Mouse (Mus musculus) urinary bladder, postnatal 10 days (tissue): ENCODE measurements around the gene Atf1.

Experiments used
- DNase-seq: peaks from one replicate; pipeline ENCODE4 v3.0.0; 2022; ENCODE audit warnings: low spot score

Atf1 gene

DNA sequence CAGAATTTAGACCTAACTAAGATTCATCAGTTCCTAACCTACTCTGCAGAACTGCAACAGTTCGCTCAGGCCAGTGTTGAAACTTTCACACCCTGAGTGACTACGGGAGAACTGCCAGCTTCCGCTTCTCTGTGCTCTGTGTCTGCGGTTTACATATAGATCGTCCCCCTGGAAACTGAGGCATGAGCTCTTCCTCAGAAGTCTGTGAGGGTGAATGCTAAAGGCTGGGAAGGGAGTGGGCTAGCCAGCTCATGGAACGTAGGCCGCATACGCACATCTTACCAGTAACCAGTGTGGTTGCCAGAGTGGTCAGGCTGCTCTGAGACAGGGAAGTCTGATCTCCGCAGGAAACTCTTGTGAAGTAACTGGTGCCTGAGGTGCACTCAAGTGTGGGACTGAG, 11.4 kb upstream of the Atf1 start:
- no peak for DNase-seq

DNA sequence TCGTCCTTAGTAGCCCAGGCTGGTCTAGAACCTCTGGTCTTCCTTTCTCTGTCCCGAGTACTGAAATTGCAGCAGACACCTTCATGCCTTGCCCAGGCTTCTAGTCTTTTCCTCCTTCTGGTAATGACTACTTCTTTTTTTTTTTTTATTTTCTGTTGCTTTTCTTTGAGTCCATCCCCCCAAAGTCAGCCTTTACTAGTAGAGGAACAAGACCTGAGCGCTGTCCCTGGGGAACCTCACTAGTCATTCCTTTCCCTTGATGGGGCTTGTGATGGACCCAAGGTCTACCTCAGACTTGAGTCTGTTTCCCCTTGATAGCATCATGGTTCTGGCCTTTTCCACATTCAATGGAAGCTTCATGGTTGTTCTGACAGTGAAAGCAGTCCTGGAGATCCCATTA, 9.6 kb upstream of the Atf1 start:
- no peak for DNase-seq

DNA sequence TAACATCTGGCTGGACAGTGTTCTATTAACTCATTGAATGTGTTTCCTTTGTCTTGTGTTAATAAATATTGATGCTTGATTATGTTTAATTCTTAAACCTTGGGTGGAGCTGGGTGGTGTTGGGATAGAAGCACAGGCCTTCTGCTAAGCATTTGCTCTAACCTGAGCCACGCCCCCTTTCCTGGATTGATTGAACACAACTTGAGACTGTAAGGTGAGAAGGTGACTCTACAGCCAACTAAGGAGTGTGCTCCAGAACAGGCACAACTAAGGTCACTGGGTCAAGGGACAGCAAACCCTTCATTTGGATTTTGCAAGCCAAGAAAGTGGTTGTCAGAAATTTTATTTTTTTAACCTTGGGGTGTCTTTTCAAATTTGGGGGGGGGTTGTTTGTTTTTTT, 8.2 kb upstream of the Atf1 start:
- DNase-seq = no peak

DNA sequence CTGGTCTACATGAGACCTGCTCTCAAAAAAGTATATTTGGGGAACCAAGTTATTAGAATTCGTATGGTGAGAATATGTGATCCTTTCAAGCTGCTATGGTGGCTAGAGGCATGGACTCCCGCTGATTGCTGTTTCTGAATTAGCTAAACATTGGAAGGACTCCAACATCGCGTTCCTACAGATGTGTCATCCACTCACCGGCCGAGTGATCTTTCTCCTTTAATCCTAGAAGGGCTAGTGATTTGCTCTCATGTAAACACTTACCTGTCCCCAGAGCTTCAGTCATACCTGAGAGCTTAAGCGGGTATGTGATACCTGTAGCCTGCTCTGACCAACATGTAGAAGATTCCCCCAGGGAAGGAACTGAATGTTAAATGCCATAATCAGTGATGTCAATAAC, 6.7 kb upstream of the Atf1 start:
- DNase-seq = no peak

DNA sequence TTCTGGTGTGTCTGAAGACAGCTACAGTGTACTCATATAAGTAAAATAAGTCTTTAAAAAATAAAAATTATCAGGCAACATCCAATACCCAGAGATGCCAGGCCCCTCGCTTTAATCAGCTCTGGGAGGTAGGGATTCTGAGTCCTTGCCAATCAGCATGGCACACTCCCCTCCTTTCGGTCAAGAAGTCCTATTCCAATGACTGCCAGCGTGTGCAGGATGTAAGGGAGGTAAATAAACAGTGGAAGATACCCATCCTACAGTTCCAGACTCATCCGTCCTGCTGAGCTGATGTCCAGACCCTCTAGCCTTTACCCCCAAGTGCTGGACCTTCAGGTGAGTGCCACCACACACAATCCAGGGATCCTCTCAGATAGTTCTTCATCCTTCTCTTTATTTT, 2.2 kb upstream of the Atf1 start:
- no peak for DNase-seq

DNA sequence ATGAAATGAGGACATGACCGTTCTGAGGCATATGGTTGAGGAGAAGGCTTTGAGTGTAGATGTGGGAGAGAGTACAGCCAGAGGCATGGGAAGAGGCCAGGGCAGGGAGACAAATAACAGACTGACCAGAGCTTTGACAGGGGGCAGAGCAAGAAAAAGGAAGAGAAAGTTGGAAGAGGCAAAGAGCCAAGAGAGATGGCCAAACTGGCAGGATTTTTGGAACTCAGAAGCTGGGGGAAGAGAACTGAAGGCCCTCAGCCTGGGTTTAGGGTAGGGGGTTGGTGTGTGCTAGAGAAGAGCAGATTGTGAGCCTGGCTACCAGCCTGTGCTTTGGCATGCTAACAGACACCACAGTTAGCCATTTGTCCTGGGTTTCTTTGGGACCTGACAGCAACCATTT, 1.7 kb upstream of the Atf1 start:
- DNase-seq = no peak

DNA sequence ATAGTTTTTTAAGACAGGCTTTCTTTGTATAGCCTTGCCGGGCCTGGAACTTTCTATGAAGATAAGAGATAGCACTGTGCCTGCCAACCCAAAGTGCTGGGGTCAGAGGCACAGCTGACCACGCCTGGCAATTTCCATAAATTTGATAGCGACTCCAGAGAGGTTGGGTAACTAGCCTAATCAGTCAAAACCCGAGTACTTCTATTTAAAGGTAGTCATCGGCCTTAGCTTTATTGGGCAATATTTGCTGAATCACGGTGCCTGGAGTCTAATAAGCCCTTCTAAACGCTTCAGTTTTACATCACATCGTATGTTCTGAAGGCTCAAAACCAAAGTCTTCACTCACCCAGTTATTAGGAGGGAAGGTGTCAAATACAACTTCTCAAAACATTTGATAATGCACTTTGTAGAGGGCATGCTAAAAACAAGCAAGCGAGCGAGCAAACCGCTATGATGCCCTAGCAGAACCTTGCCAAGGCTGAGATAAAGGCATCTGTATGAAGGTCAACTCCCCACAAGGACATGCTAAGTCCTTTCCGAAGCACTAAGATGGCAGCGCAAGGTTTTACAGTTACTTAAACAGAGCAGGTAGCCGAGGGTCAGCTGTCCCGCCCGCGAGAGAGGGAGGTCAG, 472 bp upstream of the Atf1 start:
- no peak for DNase-seq

DNA sequence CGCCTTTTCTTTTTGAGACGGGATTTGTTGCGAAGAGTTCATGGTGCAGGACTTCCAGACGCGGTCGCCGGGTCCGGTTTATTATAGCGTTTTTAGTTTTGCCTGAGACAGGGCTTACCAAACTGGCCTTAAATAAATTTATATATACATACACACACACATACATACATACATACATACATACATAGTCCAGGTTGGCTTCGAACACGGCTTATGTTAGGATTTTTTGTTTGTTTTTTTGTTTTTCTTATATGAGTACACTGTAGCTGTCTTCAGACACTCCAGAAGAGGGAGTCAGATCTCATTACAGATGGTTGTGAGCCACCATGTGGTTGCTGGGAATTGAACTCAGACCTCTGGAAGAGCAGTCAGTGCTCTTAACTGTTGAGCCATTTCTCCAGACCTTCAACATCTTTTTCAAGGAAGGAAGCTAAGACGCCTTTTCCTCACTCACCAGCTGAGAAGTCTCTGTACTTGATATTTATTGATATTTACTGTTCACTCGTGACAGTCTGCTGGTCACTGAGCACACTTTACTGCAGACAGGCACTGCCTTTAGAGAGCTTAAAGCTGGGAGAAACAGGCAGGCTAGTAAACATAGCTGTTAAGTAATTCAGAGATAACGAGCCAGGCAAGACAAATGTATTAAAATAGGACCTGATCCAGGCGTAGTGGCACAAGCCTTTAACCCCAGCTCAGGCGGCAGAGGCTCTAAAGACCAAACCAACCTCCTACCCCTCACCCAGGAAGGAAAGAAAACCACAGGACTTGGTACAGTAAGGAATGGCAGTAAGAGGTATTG, 1.1 kb downstream of the Atf1 start:
- DNase-seq = no peak

DNA sequence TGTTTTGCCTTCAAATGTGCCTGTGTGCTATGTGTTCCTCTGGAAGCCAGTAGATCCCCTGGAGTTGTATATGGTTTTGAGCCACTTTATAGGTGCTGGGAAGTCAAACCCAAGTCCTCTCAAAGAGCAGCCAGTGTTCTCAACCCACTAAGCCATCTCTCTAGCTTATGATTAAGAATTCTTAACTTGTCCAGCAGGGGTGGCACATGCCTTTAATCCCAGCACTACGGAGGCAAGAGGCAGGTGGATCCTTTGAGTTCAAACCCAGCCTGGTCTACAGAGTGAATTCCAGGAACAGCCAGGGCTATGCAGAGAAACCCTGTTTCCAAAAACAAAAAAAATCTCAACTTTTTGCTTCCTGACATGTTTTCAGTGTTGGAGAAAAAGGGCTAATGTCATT, 3.0 kb downstream of the Atf1 start:
- no peak for DNase-seq

DNA sequence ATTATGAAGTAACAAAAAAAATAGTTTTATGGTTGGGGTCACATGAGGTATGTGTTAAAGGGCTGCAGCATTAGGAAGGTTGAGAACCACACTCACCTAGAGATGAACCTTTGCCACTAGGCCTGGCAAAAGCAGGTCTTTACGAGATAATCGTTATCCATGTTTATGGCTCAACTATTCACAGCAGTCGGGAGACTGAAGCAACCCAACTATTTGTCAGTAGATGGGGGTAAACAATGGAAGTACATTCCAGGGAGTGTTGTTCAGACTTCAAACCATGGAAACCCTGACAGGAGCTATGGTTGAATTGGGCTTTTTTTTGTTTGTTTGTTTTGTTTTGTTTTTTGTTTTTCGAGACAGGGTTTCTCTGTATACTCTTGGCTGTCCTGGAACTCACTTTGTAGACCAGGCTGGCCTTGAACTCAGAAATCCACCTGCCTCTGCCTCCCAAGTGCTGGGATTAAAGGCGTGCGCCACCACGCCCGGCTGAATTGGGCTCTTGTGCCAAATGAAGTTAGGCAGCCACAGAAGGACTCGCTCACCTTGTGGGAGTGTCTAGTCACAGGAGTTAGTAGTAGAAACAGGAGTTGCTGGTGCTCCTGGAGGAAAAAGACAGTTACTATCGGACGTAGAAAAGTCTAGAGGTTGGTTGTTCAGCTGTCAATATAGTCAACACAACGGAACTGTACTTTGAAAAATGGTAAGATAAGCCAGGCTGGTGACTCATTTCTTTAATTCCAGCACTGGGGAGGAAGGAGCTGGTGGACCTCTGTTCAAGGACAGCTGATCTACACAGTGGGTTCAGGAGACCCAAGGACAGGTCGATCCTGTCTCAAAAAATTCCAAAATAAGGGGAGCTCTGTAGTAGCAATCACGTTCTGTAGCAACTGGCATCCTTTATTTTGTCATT, 4.3 kb downstream of the Atf1 start:
- no peak for DNase-seq

DNA sequence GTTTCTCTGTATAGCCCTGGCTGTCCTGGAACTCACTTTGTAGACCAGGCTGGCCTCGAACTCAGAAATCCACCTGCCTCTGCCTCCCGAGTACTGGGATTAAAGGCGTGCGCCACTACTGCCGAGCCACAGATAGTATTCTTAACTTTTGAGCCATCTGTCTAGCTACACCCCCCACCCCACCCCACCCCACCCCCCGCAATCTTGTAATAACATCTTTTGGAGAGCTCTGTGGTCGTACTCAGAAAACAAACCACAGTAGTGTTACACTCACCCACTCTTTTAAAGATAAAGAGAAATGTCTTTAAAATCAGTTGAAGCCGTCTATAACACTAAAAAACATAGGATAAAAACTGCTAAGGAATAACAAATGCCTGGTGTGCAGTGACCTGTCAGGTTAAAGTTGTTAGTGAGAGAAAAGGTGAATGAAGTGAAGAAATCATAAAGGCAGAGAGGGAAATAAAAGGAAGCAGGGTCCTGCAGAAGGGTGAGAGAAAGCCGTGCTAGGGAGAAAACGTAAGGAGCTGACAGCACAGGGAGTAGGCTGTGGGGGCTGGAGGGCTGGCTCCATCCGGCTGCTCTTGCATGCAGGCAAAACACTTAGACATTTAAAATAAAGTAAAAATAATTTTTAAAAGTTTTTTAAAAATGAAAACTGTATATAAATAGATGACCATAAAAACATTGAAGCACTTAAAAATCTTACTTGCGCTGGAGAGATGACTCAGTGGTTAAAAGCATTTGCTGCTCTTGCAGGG, 7.8 kb downstream of the Atf1 start:
- no peak for DNase-seq

DNA sequence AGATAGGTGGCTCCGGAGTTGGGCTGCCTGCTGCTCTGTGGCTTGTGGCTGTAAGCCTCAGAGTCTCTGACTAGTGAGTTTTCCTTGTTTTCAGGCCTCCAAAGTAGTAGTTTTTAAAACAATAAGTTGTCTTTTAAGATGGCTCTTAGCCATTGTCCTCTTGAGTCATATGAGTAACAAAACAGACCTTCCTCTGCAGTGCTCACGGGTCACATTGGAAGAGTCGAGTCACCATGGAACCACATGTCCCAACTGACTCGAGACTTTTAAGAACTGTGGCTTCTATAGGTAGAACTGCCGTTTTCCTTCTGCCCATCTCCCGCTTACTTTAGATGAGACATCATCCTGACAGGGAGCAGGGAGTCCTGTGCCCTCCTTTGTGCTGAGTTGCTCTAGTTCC, 9.3 kb downstream of the Atf1 start:
- no peak for DNase-seq

DNA sequence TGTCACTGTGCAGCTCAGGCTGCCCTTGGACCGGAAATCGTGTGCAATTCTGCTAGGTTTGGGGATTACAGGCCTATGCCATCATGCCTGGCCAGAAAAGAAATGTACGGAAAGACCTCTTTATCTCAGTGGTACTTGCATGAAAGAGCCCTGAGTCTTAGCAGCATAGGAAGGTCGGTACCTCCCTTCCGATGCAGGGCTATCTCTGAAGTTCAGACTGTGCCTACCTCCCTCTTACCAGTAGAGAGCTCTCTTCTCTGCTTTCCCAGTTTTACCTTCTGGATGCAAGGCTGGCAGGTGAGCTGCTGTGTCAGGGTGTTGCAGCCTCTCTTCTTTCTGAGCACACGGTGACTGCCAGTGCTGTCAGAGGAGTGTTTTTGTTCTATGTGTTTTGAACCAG, 14.2 kb downstream of the Atf1 start:
- DNase-seq = no peak

DNA sequence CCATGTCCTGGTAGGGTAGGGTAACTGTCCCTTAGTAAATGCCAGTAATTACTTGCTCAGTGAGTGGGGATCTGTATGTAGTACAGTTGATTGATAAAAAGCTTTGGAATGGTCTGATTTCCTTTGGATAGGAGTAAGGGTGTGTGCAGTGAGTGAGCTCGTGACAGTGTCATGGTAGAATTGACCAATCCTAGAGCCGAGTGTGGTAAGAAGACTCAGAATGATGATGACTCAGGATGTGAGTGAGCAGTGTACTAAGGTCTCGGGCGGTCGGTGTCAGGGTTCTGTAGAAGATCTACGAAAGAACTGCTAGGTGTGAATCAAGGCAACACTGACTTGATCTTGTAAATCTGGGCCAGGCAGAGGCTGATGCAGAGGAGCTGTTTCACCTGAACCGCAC, 18.3 kb downstream of the Atf1 start:
- no peak for DNase-seq

DNA sequence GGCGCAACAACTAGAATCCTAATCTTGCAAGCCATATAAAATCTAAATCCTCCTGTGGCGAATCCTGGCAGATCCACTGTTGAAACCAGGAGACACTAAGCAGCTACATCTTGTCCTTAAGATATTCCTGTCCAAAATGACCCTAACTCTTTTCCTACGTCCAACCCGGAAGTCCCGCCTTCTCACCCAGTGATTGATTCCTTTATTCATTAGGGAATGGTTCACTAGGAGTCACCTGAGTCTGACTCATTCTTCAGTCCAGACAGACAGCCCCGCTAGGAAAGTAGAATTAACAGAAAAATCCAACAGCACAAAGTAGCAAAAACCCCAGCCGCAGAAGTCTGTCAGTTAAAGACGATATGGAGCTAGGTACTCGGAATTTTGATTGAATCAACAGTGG, 19.7 kb downstream of the Atf1 start:
- DNase-seq = no peak

DNA sequence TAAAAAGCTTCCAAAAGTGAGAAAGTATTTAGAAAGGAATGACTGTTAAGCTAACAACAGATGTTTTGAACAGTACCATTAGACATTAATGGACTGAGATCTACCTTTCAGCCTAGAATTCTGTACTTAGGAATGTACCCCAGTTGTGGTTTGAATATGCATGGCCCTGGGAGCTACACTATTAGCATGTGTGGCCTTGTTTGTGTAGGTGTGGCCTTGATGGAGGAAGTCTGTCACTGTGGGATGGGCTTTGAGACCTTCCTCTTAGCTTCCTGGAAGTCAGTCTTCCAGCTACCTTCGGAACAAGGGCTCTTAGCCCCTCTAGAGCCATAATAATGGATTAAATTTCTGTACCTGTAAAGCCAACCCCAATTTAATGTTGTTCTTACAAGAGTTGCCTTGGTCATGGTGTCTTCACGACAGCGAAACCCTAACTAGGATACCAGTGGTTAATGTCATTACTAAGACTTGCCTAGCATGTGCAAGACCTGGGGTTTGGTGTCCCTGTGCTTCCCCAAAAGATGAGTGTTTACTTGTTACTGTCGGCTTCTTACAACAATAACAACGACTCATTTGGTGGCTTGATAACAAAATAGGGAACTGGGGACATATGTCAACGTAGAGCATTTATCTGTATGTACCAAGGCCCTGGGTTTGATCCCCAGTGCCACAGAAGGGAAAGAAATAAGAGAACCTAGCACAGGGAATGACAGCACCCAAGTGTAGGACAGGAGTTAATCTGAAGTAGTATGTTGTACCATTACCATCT, 21.2 kb downstream of the Atf1 start:
- no peak for DNase-seq

DNA sequence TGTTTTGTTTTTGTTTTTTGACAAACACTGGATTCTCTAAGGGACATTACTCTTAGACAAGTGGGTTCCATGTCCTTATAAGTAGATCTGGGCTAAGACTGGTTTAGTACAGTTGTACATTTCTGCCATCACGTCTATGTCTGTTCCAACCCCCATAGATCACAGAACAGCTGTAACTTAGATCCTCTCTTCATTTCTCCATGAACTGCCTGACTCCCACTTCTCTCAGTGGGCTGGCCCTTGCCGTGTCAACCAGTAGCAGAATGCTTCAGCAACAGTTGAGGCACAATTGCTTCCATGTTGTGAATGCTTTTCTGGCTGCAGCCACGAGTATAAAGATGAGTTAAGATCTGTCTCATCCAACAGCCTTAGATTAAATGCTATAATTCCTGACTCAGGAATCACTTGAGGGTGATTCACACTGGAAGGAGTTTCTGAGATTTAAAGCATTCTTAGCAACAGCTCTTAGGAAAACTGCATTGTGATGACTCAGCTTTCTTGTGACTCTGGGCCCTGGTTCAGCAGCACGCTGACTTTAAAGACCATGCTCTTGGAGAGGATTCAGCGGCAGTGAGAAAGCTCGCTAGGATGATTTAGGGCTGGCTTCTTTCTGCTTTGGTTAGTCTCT, 23.6 kb downstream of the Atf1 start:
- no peak for DNase-seq

DNA sequence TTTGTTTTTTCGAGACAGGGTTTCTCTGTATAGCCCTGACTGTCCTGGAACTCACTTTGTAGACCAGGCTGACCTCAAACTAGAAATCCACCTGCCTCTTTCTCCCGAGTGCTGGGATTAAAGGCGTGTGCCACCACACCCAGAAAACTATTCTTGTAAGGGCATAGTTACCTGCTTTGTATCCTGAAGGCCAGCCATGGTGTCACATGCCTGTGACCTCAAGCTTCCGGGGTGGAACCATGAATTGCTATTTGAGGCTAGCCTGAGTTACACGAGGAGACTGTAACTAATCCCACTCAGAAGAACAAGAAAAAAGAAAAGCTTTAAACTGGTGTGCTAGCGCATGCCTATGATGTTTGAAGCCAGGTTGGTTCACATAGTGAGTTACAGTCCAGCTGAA, 28.8 kb downstream of the Atf1 start:
- DNase-seq = no peak

DNA sequence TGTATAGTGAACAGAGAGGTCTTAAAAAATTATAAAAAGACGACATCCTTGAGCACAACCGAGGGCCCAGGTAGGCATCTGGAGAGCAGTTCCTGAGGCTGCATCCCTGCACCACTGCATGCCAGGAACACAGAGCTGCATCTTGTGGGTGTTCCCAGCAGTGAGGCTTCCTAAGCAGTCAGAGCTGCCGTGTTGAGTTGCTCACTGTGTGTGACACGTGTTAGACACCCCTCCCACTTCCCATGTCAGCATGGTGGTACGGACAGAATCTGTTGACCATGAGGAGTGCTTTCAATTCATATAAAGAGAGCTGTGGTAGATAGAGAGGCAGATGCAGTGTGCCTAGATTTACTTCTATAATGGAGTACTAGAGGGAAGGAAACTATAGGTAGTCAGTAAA, 29.7 kb downstream of the Atf1 start:
- DNase-seq = no peak

DNA sequence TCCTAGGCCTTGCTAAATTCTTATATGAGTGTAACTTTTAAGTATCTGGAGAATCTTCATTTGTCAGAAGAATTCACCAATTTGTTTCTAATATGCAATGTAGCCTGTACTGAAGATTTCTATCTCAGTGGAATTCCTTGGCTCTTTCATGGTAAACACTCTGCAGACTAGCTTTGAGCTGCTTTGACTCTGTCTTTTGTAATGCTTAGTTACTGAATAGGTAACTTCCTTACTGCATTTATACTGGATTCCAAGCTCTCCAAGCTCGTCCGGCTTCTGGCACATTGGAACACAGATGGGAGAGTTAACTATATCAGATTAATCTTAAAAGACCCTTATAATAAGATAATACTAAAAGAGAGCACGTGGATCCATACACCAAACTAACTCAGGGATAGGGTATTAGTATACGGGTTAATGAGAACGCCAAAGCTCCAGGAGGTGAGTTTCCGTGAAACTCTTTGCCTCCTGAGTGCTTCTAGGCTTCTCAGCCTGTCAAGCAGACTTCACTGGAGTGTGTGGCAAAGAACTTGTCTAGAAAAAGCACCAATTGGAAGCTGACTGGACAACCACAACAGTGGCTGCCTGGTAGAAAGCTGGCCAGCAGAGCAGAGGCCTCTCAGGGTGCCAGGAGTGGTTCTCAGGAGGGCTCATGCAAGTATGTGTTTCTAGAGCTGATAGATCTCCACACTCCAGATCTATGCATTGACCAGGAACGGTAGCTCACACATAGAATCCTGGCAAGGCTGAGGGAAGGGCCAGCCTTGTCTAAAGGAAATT, 31.2 kb downstream of the Atf1 start:
- DNase-seq = no peak
